Mouse (Mus musculus) brain, embryonic 14.5 days (tissue): ENCODE results near the gene Eif3m.

Experiments used
- CTCF ChIP-seq: fragments of 200-500 bp; IDR thresholded peaks from 2 replicates; pipeline ENCODE4 v1.5.1; 2012; ENCODE audit warnings: inconsistent platforms, mild to moderate bottlenecking, moderate library complexity, borderline replicate concordance; ENCODE audit not compliant: insufficient read depth, insufficient read length; ENCODE audit errors: extremely low read depth
- POLR2A ChIP-seq: fragments of 200-500 bp; IDR thresholded peaks from 2 replicates; pipeline ENCODE4 v1.6.1; 2012; ENCODE audit warnings: mild to moderate bottlenecking, inconsistent platforms, borderline replicate concordance; ENCODE audit not compliant: poor library complexity, insufficient read depth, insufficient read length, severe bottlenecking; ENCODE audit errors: extremely low read depth

DNA sequence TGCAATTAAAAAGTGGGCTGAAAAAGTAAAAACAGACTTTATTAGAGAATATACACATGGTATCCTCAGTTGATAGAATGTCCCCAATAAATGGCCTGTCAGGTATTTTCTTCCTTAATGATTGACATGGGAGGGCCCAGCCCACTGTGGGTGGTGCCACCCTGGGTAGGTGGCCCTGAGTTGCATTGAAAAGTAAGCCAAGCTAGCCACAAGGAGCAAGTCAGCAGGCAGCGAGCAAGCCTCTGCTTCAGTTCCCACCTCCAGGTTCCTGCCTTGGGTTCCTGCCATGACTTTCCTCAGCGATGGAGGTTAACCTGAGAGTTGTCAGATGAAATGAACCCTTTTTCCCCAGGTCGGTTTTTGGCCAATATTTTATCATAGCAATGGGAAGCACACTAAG lies 922 bp upstream of the Eif3m start:
- TF ChIP-seq POLR2A (no peak), CTCF (no peak)
